Mouse (Mus musculus) bone marrow macrophage, adult 2 months (primary cell): Measurements from ENCODE around the gene Rufy4.

ENCODE experiments used
- CTCF ChIP-seq: IDR thresholded peaks from 2 replicates; pipeline ENCODE4 v1.5.1; 2012; ENCODE audit warnings: low read depth, mild to moderate bottlenecking, low read length, moderate library complexity
- POLR2A ChIP-seq: IDR thresholded peaks from 2 replicates; pipeline ENCODE4 v1.6.1; 2012; ENCODE audit warnings: mild to moderate bottlenecking, low read depth, low read length, borderline replicate concordance

DNA sequence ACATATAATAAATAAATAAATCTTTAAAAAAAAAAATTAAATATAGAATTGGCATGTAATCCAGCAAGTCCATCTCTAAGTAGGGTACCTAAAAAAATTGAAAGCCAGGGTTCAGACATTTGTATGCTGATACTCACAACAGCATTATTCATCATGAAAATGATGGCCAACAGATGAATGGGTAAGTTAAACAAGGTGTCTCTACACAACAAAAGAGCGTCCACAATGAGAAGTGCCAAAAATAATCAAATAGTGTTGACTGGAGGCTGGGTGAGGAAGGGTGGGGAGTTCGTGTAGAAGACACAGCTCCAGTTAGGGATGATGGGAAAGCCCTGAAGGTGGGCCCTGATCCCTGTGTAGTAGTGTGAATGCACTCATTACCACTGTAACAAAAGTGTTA is 34.7 kb downstream of the Rufy4 start:
- TF ChIP-seq POLR2A (no peak), CTCF (no peak)
